Mouse (Mus musculus) heart, postnatal 10 days (tissue): ENCODE data around the gene Fam3c. TPM values are rescaled to one million over a fixed set of nuclear protein-coding genes. Genes with fewer than 3 reads are reported as not detected.

ENCODE experiments used
- total RNA-seq, 2 experiments: library from RNA; stranded (reverse); gene quantifications; 2 replicates each; pipeline ENCODE4 v1.2.3; 2021

Gene Fam3c
- total RNA-seq, 2 experiments from 2014 or later, result 33.4 to 36.7 TPM

Other genes starting within 250 kb of the Fam3c start
- under 1 TPM; 0.38 to 0.64 TPM for gene Wnt16, start 68.0 kb downstream of the Fam3c start, total RNA-seq